Mouse (Mus musculus) stomach, postnatal 0 days (tissue): ENCODE results near the gene Phldb2. TPM values are rescaled to one million over a fixed set of nuclear protein-coding genes. Genes with fewer than 3 reads are reported as not detected.

Experiments used
- ATAC-seq: fragments of 200-750 bp; cut with Nextera tagmentation; 2 replicates; pipeline ENCODE4 v1.8.0; 2017; ENCODE audit not compliant: low FRiP score, low TSS enrichment
- DNase-seq: peaks from one replicate; pipeline ENCODE4 v3.0.0-alpha.2; 2016; ENCODE audit warnings: low spot score
- H3K27ac ChIP-seq: fragments of 300-500 bp; sonication (generic); replicated peaks from 2 replicates; pipeline ENCODE4 v1.5.1; 2014; ENCODE audit warnings: mild to moderate bottlenecking, control low read depth
- H3K27me3 ChIP-seq: fragments of 300-500 bp; sonication (generic); 2 replicates; pipeline ENCODE4 v1.6.1; 2014; ENCODE audit warnings: low read length; ENCODE audit not compliant: control insufficient read depth, insufficient read depth
- H3K36me3 ChIP-seq: fragments of 300-500 bp; sonication (generic); 2 replicates; pipeline ENCODE4 v1.6.1; 2014; ENCODE audit warnings: low read length, mixed read lengths; ENCODE audit not compliant: control insufficient read depth, insufficient read depth
- H3K4me1 ChIP-seq: fragments of 300-500 bp; sonication (generic); replicated peaks from 2 replicates; pipeline ENCODE4 v1.6.1; 2014; ENCODE audit warnings: antibody characterized with exemption; ENCODE audit not compliant: control insufficient read depth, insufficient read depth
- H3K4me2 ChIP-seq: fragments of 300-500 bp; sonication (generic); replicated peaks from 2 replicates; pipeline ENCODE4 v1.6.1; 2014; ENCODE audit warnings: low read depth, mild to moderate bottlenecking, control low read depth, moderate library complexity
- H3K4me3 ChIP-seq: fragments of 300-500 bp; sonication (generic); 2 replicates; pipeline ENCODE4 v1.5.1; 2014; ENCODE audit warnings: low read depth, low read length, control low read depth
- H3K9ac ChIP-seq: fragments of 300-500 bp; sonication (generic); 2 replicates; pipeline ENCODE4 v1.6.1; 2014; ENCODE audit warnings: mild to moderate bottlenecking, low read length, control low read depth, mixed read lengths
- H3K9me3 ChIP-seq: fragments of 300-500 bp; sonication (generic); 2 replicates; pipeline ENCODE4 v1.6.1; 2016; ENCODE audit warnings: low read length; ENCODE audit not compliant: control insufficient read depth
- CTCF ChIP-seq: IDR thresholded peaks from 2 replicates; pipeline ENCODE4 v1.5.1; 2016; ENCODE audit warnings: antibody characterized with exemption, low read depth, mild to moderate bottlenecking, moderate library complexity
- EP300 ChIP-seq: optimal IDR thresholded peaks from 2 replicates; pipeline ENCODE3; 2016; ENCODE audit warnings: antibody characterized with exemption
- WGBS: fragments of 180-500 bp; shearing (Covaris S2); extraction: QIAGEN DNeasy Blood & Tissue Kit; methylation state at CpG from one replicate; pipeline ENCODE4 v1.1.7; 2014; 5-methylcytosine and 5-hydroxymethylcytosine counted together
- polyA plus RNA-seq: library from polyadenylated mRNA; unstranded; fragments of >200 nt; fragmentation: Nextera tagmentation; extraction: Ambion mirVana; gene quantifications from 2 replicates; pipeline ENCODE4 v1.2.1, GENCODE M21; 2015

The Phldb2 gene
- polyA plus RNA-seq, 1 experiment from 2014 or later, result 13.2 TPM

GRCm38 (mm10) chr16:45926875-45927274 lies 26.5 kb downstream of the Phldb2 start:
- Histone ChIP-seq H3K27me3 (no peaks in the 10 kb centered on the region), H3K27ac (no peak overlapping the region), H3K36me3 (no peaks in the 10 kb centered on the region), H3K9ac (no peak overlapping the region), H3K4me3 (no peak overlapping the region), H3K9me3 (no peaks in the 10 kb centered on the region), H3K4me2 (no peak overlapping the region), H3K4me1 (0 out of 2 replicates have a peak, but pooled peaks cover 3% of the 10 kb centered on the region)
- DNase-seq (no peak), ATAC-seq (no peak)
- WGBS, result 61% methylated on average over 5 of the region's 5 CpGs
- TF ChIP-seq CTCF (no peak), EP300 (no peak)

DNA sequence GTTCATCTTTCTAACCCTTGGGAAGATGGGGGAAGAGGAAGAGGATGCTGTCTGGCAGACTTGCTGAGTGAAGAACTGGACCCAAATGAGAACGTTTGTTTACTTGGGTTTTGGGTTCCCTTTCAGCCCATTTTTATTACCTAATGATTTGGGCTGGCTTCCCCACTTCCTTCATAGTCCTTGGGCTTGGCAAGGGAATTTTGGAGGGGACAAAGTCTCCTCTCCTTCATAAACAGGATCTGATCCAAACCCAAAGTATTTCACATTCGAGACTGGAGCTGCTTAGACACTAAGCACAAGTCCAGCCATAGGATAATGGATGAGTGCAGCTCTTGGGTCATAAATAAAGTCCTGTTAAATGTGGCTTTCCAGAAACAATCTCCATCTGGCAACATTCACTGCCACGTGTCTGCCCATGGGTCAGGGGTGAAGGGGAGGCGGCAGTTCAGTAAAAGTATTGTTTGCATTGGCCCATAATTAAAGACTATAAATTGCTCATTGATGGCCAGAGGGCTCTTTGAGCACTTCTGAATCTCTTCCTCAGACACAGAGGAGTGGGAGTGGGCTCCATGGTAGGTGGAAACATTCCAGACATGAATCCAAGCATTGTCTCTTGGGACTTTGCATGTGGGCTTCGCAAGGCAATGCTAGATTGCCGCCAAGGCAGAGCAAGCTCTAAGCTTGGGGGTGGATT lies 29.5 kb downstream of the Phldb2 start:
- H3K27me3 ChIP-seq, result no peaks in the 10 kb centered on the region
- no peaks in the 10 kb centered on the region for H3K36me3 ChIP-seq
- DNase-seq, result no peak
- ATAC-seq, result no peak
- TF ChIP-seq EP300 (no peak), CTCF (no peak)
- no peak overlapping the region for H3K27ac ChIP-seq
- H3K9me3 ChIP-seq, result no peaks in the 10 kb centered on the region
- H3K4me2 ChIP-seq, result no peak overlapping the region
- no peak overlapping the region for H3K9ac ChIP-seq
- no peak overlapping the region for H3K4me3 ChIP-seq
- H3K4me1 ChIP-seq, result 0 out of 2 replicates have a peak, but pooled peaks cover 3% of the 10 kb centered on the region
- WGBS, result 44% methylated on average over 6 of the region's 6 CpGs

GRCm38 (mm10) chr16:45922546-45923229 lies 30.7 kb downstream of the Phldb2 start:
- no peaks in the 10 kb centered on the region for H3K9me3 ChIP-seq
- DNase-seq (no peak), ATAC-seq (no peak; the same call in 1 of the 2 replicates)
- 58% methylated on average over 8 of the region's 8 CpGs for WGBS
- no peaks in the 10 kb centered on the region for H3K36me3 ChIP-seq
- no peaks in the 10 kb centered on the region for H3K27me3 ChIP-seq
- no peak overlapping the region for H3K9ac ChIP-seq
- H3K27ac ChIP-seq, result no peak overlapping the region
- TF ChIP-seq EP300 (no peak), CTCF (no peak)
- H3K4me3 ChIP-seq, result no peak overlapping the region
- 0 out of 2 replicates have a peak, but pooled peaks cover 3% of the 10 kb centered on the region for H3K4me1 ChIP-seq
- no peak overlapping the region for H3K4me2 ChIP-seq

GRCm38 (mm10) chr16:45919572-45919971 lies 33.8 kb downstream of the Phldb2 start:
- ATAC-seq (no peak), DNase-seq (no peak)
- WGBS, result 67% methylated on average over 8 of the region's 8 CpGs
- Histone ChIP-seq H3K27ac (no peak overlapping the region), H3K27me3 (no peaks in the 10 kb centered on the region), H3K9ac (no peak overlapping the region), H3K4me3 (no peak overlapping the region), H3K9me3 (no peaks in the 10 kb centered on the region), H3K4me2 (no peak overlapping the region), H3K4me1 (no peaks in the 10 kb centered on the region), H3K36me3 (no peaks in the 10 kb centered on the region)
- TF ChIP-seq EP300, result no peak
- no peak for TF ChIP-seq CTCF

GRCm38 (mm10) chr16:45903595-45903994 lies 49.8 kb downstream of the Phldb2 start:
- TF ChIP-seq EP300 (no peak), CTCF (no peak)
- ATAC-seq, result no peak
- WGBS, result 74% methylated on average over 8 of the region's 8 CpGs

GRCm38 (mm10) chr16:45898459-45898858 lies 54.9 kb downstream of the Phldb2 start:
- Histone ChIP-seq H3K4me1 (no peaks in the 10 kb centered on the region), H3K27me3 (no peaks in the 10 kb centered on the region), H3K27ac (no peak overlapping the region), H3K9me3 (no peaks in the 10 kb centered on the region), H3K4me3 (no peak overlapping the region), H3K9ac (no peak overlapping the region), H3K36me3 (no peaks in the 10 kb centered on the region), H3K4me2 (no peak overlapping the region)
- DNase-seq (no peak), ATAC-seq (no peak)
- 90% methylated on average over 3 of the region's 3 CpGs for WGBS
- no peak for TF ChIP-seq CTCF
- TF ChIP-seq EP300, result no peak

More at GRCm38 (mm10) chr16:45903595-45903994, 49.8 kb downstream of the Phldb2 start:
- no peak for DNase-seq
- Histone ChIP-seq H3K4me2 (no peak overlapping the region), H3K9ac (no peak overlapping the region), H3K4me3 (no peak overlapping the region), H3K36me3 (no peaks in the 10 kb centered on the region), H3K4me1 (no peaks in the 10 kb centered on the region), H3K27me3 (no peaks in the 10 kb centered on the region), H3K9me3 (no peaks in the 10 kb centered on the region), H3K27ac (no peak overlapping the region)
